Mouse (Mus musculus) cerebellum, adult (tissue): ENCODE results near the gene Dnajc30.

ENCODE experiments used
- ATAC-seq: cut with Nextera tagmentation; 2 replicates; pipeline ENCODE4 v1.9.2; 2017; ENCODE audit warnings: mild to moderate bottlenecking, moderate library complexity, mixed read lengths; ENCODE audit not compliant: insufficient number of reproducible peaks, low FRiP score, low TSS enrichment

The Dnajc30 gene

GRCm38 (mm10) chr5:135107521-135108501, 43.8 kb downstream of the Dnajc30 start:
- ATAC-seq: no peak

DNA sequence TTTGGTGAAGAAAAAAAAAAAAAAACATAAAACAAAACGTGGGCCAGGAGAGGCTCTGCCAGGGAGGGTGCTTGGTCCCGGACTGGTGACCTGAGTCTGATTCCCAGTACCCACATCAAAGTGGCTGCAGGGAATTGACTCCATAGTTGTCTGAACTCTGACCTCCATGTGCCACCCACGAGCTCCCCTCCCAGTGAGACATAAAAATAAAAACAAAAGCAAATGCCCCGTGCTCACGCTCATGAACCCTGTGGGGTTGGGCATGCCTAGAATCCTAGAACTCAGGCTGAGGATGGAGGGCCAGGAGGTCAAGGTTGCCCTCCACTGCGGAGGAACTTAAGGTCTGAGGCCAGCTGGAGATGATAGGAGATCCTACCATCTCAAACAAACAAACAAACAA, 45.0 kb downstream of the Dnajc30 start:
- no peak for ATAC-seq

DNA sequence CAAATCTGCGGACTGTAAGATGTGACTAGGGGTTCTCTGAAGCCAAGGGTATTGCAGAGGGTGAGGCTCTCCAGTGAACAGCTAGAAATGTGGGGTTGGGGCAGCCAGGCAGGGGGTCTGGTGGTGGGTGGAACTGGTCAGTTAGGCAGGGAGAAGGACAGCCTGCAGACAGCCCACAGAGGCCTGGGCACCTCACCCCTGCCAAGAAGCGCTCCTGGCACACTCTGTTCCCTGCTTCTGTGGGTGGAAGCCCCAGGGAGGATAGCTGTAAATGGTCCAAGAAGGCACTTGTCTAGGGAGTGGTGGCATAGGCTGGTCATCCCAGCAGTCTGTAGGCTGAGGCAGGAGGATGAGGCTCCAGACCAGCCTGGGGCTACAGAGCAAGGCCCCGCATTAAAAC, 45.4 kb downstream of the Dnajc30 start:
- no peak for ATAC-seq

- no peak for ATAC-seq
Observed at GRCm38 (mm10) chr5:135109976-135110375, 46.0 kb downstream of the Dnajc30 start.

- no peak for ATAC-seq
Observed at GRCm38 (mm10) chr5:135113782-135114181, 49.8 kb downstream of the Dnajc30 start.

GRCm38 (mm10) chr5:135115241-135115640, 51.2 kb downstream of the Dnajc30 start:
- ATAC-seq: no peak
